Mouse (Mus musculus) brain, embryonic 14.5 days (tissue): ENCODE measurements at regions not wholly inside any gene's neighbourhood (a gene's known extent, or its start where the extent isn't known, plus 50 kb on each side); places are given as distances from the start of the nearest gene placed in this dataset.

Experiments used
- DNase-seq: peaks from one replicate; pipeline ENCODE4 v3.0.0-alpha.2; 2011; ENCODE audit warnings: low read depth
- CTCF ChIP-seq: fragments of 200-500 bp; IDR thresholded peaks from 2 replicates; pipeline ENCODE4 v1.5.1; 2012; ENCODE audit warnings: inconsistent platforms, mild to moderate bottlenecking, moderate library complexity, borderline replicate concordance; ENCODE audit not compliant: insufficient read depth, insufficient read length; ENCODE audit errors: extremely low read depth
- POLR2A ChIP-seq: fragments of 200-500 bp; IDR thresholded peaks from 2 replicates; pipeline ENCODE4 v1.6.1; 2012; ENCODE audit warnings: mild to moderate bottlenecking, inconsistent platforms, borderline replicate concordance; ENCODE audit not compliant: poor library complexity, insufficient read depth, insufficient read length, severe bottlenecking; ENCODE audit errors: extremely low read depth

- peak; percentile 1 for DNase-seq
Measured at GRCm38 (mm10) chr17:15145191-15145968, 104.0 kb upstream of the Gm3448 start.

GRCm38 (mm10) chr17:15140391-15140790 lies 99.1 kb upstream of the Gm3448 start:
- DNase-seq, result no peak
- no peak for TF ChIP-seq POLR2A
- TF ChIP-seq CTCF, result no peak

More at GRCm38 (mm10) chr17:15145191-15145968, 104.0 kb upstream of the Gm3448 start:
- no peak for TF ChIP-seq CTCF
- TF ChIP-seq POLR2A, result no peak
